Mouse (Mus musculus) cerebellum, postnatal 36 days (tissue): ENCODE data around the gene Gm26602.
A peak's percentile ranks its signal among the peaks of the same experiment; 100 is the strongest.
"Not testable (repeated sequence)": the region's sequence is repeated elsewhere in the genome, so short reads cannot be mapped to it uniquely, and the experiment has no call there.

Experiments
- DNase-seq, 2 experiments: peaks; one replicate each; pipeline ENCODE4 v3.0.0; 2021 to 2022; ENCODE audit warnings: mixed read lengths in 2 of 2

The Gm26602 gene

GRCm38 (mm10) chr10:79910556-79910955, at the start of gene Gm26602:
Gene Gm26602 (plus strand): TSS chr10:79910856.
- DNase-seq = no peak

- DNase-seq = peak; percentile 75 to 76
Observed at GRCm38 (mm10) chr10:79861230-79862048, 49.2 kb upstream of the Gm26602 start.

DNA sequence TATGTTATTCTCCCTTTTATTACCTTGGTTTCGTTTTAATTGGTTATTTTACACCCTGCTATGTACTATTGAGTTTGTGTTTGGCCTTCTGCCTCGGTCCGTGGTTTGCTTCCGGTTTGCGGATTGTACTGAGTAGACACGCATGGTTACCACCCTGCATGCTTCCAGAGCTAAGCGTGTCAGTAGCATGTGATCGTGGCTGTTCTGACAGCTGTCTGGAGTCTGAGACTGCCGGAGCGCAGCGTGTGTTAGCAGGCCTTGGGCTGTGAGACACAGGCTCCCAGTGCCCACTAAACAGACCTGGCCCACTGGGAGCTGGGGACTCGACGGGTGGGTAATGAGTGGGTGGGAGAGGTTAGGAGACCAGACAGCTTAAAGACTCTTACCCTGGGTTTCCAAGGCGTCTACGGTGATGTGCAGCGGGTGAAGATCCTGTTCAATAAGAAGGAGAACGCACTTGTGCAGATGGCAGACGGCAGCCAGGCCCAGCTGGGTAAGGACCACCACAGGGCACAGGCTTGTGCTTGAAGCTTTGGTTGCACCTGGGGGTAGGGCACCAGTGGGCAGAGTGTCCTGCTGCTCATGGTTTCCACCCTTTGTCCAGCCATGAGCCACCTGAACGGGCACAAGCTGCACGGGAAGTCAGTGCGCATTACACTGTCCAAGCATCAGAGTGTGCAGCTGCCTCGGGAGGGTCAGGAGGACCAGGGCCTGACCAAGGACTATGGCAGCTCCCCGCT, 48.4 kb upstream of the Gm26602 start:
- DNase-seq = no peak

GRCm38 (mm10) chr10:79862925-79863324, 47.7 kb upstream of the Gm26602 start:
- DNase-seq = no peak

DNA sequence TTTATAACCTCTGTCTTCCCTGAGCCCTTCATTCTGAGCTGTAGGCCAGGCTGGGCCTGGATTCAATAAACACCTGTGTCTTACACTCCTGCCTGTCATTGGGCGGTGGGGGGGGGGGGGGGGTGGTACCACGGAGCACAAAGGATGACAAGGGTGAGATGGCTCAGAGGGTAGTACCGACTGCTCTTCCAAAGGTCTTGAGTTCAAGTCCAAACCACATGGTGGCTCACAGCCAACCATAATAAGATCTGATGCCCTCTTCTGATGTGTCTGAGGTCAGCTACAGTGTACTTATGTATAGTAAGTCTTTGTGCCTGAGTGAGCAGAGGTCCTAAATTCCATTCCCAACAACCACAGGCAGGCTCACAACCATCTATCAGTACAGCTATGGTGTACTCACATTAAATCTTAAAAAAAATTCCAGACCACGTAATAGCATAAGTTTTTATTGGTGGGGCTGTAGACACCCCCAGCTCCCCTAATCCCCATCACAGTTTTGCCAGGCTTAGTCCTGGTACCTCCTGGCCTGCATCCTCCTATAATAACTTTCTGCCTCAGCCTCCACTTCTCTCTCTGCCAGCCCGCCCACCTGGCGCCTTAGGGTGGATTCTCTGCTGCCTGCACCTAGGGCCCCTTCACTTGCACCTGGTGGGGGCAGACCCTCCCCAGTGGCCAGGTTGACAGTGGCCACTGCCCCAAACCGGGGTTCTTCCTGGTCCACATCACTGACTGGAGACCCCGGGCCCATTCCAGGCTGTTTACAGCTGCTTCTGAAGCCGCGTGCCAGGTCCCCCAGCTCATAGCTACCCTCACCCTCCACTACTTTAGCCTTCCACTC, 46.1 kb upstream of the Gm26602 start:
- DNase-seq = no peak

- no peak for DNase-seq
Observed at GRCm38 (mm10) chr10:79865189-79865601, 45.5 kb upstream of the Gm26602 start.

DNA sequence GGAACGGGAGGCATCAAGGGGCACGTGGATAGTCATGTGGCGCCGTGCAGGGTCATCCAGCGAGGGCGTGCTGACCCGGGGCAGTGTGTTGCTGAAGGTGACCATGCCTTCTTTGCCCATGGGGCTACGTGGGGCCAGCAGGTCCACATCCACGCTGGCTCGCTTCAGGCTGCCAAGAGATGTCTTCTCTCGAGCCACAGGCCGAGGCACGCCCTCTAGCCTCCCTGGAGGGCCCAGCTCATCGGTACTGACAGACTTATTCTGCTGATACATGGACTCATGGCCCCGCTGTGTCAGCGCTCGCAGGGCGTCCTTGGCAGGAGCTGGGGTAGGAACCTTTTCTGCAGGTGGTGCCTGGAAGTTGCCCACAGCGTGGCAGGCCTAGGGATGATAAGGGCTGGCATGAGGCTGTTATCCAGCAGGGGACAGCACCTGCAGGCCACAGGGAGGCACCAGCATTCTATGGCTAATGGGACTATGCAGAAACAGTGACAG, 44.8 kb upstream of the Gm26602 start:
- DNase-seq = peak; percentile 44 to 52

DNA sequence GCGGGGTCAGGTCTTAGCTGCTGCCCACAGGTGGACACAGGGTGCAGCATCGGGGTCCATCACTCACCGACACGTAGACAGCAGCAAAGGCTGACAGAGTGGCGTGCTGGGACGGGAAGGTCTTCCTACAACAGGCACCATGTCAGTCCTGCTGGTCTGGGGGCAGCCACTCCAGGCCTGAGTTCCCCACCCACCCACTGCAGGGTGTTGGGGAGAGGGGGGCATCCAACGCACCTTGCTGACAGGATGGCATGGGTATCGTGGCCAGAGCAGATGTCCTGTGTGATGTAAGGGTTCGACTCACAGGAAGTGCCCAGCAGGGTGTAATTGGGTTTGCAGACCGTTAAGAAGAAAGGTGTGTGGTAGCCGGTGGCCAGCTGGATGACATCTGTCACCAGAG, 44.1 kb upstream of the Gm26602 start:
- DNase-seq = no peak

GRCm38 (mm10) chr10:79871845-79872244, 38.8 kb upstream of the Gm26602 start:
- no peak for DNase-seq

GRCm38 (mm10) chr10:79872862-79873261, 37.8 kb upstream of the Gm26602 start:
- DNase-seq = no peak

- DNase-seq = no peak
Observed at GRCm38 (mm10) chr10:79873313-79873712, 37.3 kb upstream of the Gm26602 start.

GRCm38 (mm10) chr10:79873715-79874289, 36.9 kb upstream of the Gm26602 start:
- DNase-seq = no peak

DNA sequence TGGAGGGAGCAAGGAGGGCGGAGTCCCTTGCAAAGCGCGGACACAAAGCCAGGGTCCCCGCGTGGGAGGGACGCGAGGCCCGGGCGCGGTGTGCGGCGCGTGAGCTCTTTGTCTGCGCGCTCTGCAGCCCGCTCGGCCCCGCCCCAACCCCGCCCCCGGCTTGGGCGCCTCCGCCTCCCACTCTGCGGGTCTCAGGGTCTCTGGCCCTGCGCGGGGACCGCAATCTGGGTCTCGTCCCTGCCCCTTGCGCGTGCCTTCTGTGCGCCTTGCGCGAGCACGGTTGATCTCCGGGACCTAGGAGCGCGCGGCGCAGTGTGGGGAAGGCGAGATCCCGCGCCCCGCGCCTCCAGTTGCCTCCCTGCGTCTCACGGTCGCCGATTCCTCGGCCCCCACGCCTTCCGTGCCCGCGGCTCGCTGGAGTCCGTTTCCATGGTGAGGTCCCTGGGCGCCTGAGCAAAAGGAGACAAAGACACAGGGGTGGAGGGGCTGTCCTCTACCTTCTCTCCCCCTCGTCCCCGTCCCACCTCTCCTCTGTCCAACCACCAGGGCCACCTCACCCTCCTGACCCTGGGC, 36.3 kb upstream of the Gm26602 start, which contains the start of the genes Prtn3 and Plppr3:
TSS of gene Prtn3 (plus strand) at position 187 of the 573 bp plus-strand sequence.
TSS of gene Plppr3 (minus strand) at position 345 of the 573 bp plus-strand sequence.
- DNase-seq = peak in 1 of 2 experiments; percentile 39

GRCm38 (mm10) chr10:79877174-79877573, 33.5 kb upstream of the Gm26602 start:
- DNase-seq = no peak

GRCm38 (mm10) chr10:79877757-79878156, 32.9 kb upstream of the Gm26602 start:
- no peak for DNase-seq

DNA sequence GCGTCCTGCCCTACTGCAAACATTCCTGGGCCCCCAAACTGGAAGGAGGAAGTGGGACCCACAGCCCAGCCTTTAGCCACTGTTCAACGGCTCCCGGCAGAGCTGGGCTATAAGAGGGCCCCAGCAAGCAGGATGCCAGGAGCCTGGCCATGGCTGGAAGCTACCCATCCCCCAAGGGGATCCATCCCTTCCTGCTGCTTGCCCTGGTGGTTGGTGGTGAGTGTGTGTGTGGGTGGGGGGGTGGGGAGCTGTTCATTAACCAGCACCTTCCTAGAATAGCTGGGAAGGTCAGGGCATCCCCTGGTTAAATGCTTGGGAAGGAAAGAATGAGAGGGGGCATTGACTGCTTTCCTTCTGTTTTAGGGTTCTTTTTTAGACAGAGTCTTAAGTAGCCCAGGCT, 31.1 kb upstream of the Gm26602 start:
- no peak for DNase-seq

GRCm38 (mm10) chr10:79880721-79881120, 29.9 kb upstream of the Gm26602 start:
- DNase-seq = no peak

DNA sequence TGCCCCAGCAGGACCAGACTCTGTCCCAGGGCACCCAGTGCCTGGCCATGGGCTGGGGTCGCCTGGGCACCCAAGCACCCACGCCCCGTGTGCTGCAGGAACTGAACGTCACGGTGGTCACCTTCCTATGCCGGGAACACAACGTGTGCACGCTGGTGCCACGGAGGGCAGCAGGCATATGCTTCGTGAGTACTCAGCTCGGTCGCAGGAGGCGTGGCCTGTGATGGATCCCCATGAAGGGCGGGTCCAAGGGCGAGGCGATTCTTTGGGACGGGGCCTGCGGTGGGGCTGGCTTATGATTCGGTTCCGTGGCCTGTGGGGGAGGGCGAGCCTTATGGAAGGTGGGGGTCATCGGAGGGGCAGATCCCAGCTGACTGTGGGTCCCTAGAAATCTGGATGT, 28.7 kb upstream of the Gm26602 start:
- DNase-seq = peak in 1 of 2 experiments; percentile 13

GRCm38 (mm10) chr10:79883297-79884084, 27.2 kb upstream of the Gm26602 start:
- peak; percentile 86 to 88 for DNase-seq

DNA sequence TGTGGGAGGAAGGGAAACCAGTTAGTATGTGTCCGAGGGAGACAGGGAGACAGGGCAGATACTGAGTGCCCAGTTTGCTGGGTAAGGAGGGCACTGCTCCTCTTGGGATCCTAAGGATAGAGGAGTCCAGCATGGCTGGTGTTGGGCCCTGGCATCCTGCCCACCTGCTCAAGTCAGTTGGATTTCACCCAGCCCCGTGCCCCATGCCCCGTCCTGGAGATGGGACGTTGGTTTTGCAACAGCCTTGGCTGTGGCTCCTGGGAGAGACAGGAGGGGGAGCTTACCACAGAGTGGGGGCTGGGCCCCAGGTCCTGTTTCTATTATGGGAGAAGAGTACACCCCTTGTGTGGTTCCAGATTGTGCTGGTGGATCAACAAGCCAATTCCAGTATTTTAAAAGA, 26.2 kb upstream of the Gm26602 start:
- peak; percentile 39 to 54 for DNase-seq

- DNase-seq = not testable (repeated sequence)
Observed at GRCm38 (mm10) chr10:79884938-79885337, 25.7 kb upstream of the Gm26602 start.
